Mouse (Mus musculus) left cerebral cortex, postnatal 14 days (tissue): Measurements from ENCODE around the gene Gosr2. TPM values are rescaled to one million over a fixed set of nuclear protein-coding genes. Genes with fewer than 3 reads are reported as not detected.

Experiments used
- DNase-seq, 2 experiments: peaks; one replicate each; pipeline ENCODE4 v3.0.0; 2021 to 2022; ENCODE audit warnings: low spot score in 2 of 2, mixed read lengths in 1 of 2
- intact Hi-C: fragments of 180-260 bp; cut with DNase I; formaldehyde crosslinking; loops from one replicate; pipeline ENCODE4 v1.15.1; 2025
- total RNA-seq, 2 experiments: library from RNA; stranded (reverse); gene quantifications; 2 replicates each; pipeline ENCODE4 v1.2.3; 2021

Gene Gosr2
- total RNA-seq, 2 experiments from 2014 or later: 70.9 to 77.0 TPM

GRCm38 (mm10) chr11:103653359-103653965 lies 44.2 kb downstream of the Gosr2 start:
- intact Hi-C loops: loop anchor here (2.0 kb wide), 1 partner anchor 13 kb away; no protein-coding TSS in a partner anchor
- DNase-seq: peak; percentile 72 to 81

GRCm38 (mm10) chr11:103651426-103651825 lies 46.3 kb downstream of the Gosr2 start:
- intact Hi-C loops: no loop called here

GRCm38 (mm10) chr11:103649983-103650493 lies 47.7 kb downstream of the Gosr2 start:
- intact Hi-C loops: no loop called here
- no peak for DNase-seq

More at GRCm38 (mm10) chr11:103651426-103651825, 46.3 kb downstream of the Gosr2 start:
- peak; percentile 63 to 78 for DNase-seq

- peak; percentile 90 to 92 for DNase-seq
- intact Hi-C loops: no loop called here
Observed at GRCm38 (mm10) chr11:103649301-103649982, 48.3 kb downstream of the Gosr2 start, which contains the start of gene Rprml. Gene Rprml (plus strand): TSS chr11:103649570.

- DNase-seq: peak; percentile 58 to 81
- intact Hi-C loops: no loop called here
Observed at GRCm38 (mm10) chr11:103648656-103649055, 49.0 kb downstream of the Gosr2 start.

- intact Hi-C loops: no loop called here
- DNase-seq: no peak
Observed at GRCm38 (mm10) chr11:103647921-103648620, 49.6 kb downstream of the Gosr2 start.

- DNase-seq: no peak
- intact Hi-C loops: no loop called here
Observed at GRCm38 (mm10) chr11:103646301-103646700, 51.4 kb downstream of the Gosr2 start.

- intact Hi-C loops: no loop called here
- no peak for DNase-seq
Observed at GRCm38 (mm10) chr11:103645731-103646130, 52.0 kb downstream of the Gosr2 start.

- DNase-seq: no peak
- intact Hi-C loops: no loop called here
Observed at GRCm38 (mm10) chr11:103643211-103643610, 54.5 kb downstream of the Gosr2 start.

- DNase-seq: peak; percentile 69 to 80
- intact Hi-C loops: loop anchor here (2.0 to 5.0 kb wide), 3 partner anchors 35 to 273 kb away; no protein-coding TSS in a partner anchor
Observed at GRCm38 (mm10) chr11:103639407-103639946, 58.2 kb downstream of the Gosr2 start.

- DNase-seq: no peak
- intact Hi-C loops: loop anchor here (2.0 to 5.0 kb wide), 3 partner anchors 36 to 274 kb away; no protein-coding TSS in a partner anchor
Observed at GRCm38 (mm10) chr11:103638790-103639189, 58.9 kb downstream of the Gosr2 start, which contains the start of gene Lyzl6. Gene Lyzl6 (minus strand): TSS chr11:103638890.

GRCm38 (mm10) chr11:103636261-103636660 lies 61.4 kb downstream of the Gosr2 start:
- intact Hi-C loops: loop anchor here (5.0 kb wide), 1 partner anchor 276 kb away; no protein-coding TSS in a partner anchor
- no peak for DNase-seq

- DNase-seq: no peak
- intact Hi-C loops: loop anchor here (5.0 kb wide), 1 partner anchor 277 kb away; no protein-coding TSS in a partner anchor
Observed at GRCm38 (mm10) chr11:103635481-103635880, 62.2 kb downstream of the Gosr2 start.

GRCm38 (mm10) chr11:103634806-103635205 lies 62.9 kb downstream of the Gosr2 start:
- DNase-seq: no peak
- intact Hi-C loops: loop anchor here (5.0 kb wide), 1 partner anchor 277 kb away; no protein-coding TSS in a partner anchor

GRCm38 (mm10) chr11:103627453-103627852 lies 70.2 kb downstream of the Gosr2 start:
- no peak for DNase-seq
- intact Hi-C loops: no loop called here
